Mouse (Mus musculus) midbrain, embryonic 14.5 days (tissue): ENCODE data around the gene Nans. TPM values are rescaled to one million over a fixed set of nuclear protein-coding genes. Genes with fewer than 3 reads are reported as not detected.

ENCODE experiments used
- ATAC-seq: fragments of 200-750 bp; cut with Nextera tagmentation; 2 replicates; pipeline ENCODE4 v1.8.0; 2017; ENCODE audit warnings: moderate number of reproducible peaks, moderate library complexity; ENCODE audit not compliant: low FRiP score, low TSS enrichment
- DNase-seq: peaks from one replicate; pipeline ENCODE4 v3.0.0-alpha.2; 2015
- H3K27ac ChIP-seq: fragments of 300-500 bp; sonication (generic); replicated peaks from 2 replicates; pipeline ENCODE4 v1.5.1; 2014; ENCODE audit warnings: mild to moderate bottlenecking, low read depth, low read length, moderate library complexity
- H3K27me3 ChIP-seq: fragments of 300-500 bp; sonication (generic); 2 replicates; pipeline ENCODE4 v1.6.1; 2014; ENCODE audit warnings: low read length, control low read depth, mixed read lengths; ENCODE audit not compliant: control insufficient read depth, insufficient read depth
- H3K36me3 ChIP-seq: fragments of 300-500 bp; sonication (generic); 2 replicates; pipeline ENCODE4 v1.6.1; 2014; ENCODE audit warnings: low read length, control low read depth; ENCODE audit not compliant: control insufficient read depth, insufficient read depth
- H3K4me1 ChIP-seq: fragments of 300-500 bp; sonication (generic); 2 replicates; pipeline ENCODE4 v1.6.1; 2014; ENCODE audit warnings: mild to moderate bottlenecking, antibody characterized with exemption, low read length, control low read depth; ENCODE audit not compliant: control insufficient read depth, insufficient read depth
- H3K4me2 ChIP-seq: fragments of 300-500 bp; sonication (generic); 2 replicates; pipeline ENCODE4 v1.6.1; 2014; ENCODE audit warnings: mild to moderate bottlenecking, low read length, moderate library complexity
- H3K4me3 ChIP-seq: fragments of 300-500 bp; sonication (generic); replicated peaks from 2 replicates; pipeline ENCODE4 v1.5.1; 2014; ENCODE audit warnings: low read depth, low read length
- H3K9ac ChIP-seq: fragments of 300-500 bp; sonication (generic); replicated peaks from 2 replicates; pipeline ENCODE4 v1.6.1; 2014; ENCODE audit warnings: mild to moderate bottlenecking, low read length, moderate library complexity
- H3K9me3 ChIP-seq: fragments of 300-500 bp; sonication (generic); 2 replicates; pipeline ENCODE4 v1.6.1; 2016; ENCODE audit warnings: low read length, control low read depth, mixed read lengths; ENCODE audit not compliant: control insufficient read depth
- WGBS: fragments of 180-500 bp; shearing (Covaris S2); extraction: QIAGEN DNeasy Blood & Tissue Kit; methylation state at CpG from one replicate; pipeline ENCODE4 v1.1.7; 2014; 5-methylcytosine and 5-hydroxymethylcytosine counted together
- polyA plus RNA-seq: library from polyadenylated mRNA; unstranded; fragments of >200 nt; fragmentation: Nextera tagmentation; extraction: Ambion mirVana; gene quantifications from 2 replicates; pipeline ENCODE4 v1.2.1, GENCODE M21; 2014

The Nans gene
- polyA plus RNA-seq, 1 experiment from 2014 or later = 47.3 TPM

GRCm38 (mm10) chr4:46535094-46535830, 46.2 kb downstream of the Nans start:
- Histone ChIP-seq H3K4me1 (0 out of 2 replicates have a peak, but pooled peaks cover 2% of the 10 kb centered on the region), H3K36me3 (no peaks in the 10 kb centered on the region), H3K4me3 (peak overlapping the region; percentile 36), H3K4me2 (peak overlapping the region; percentile 60), H3K9me3 (no peaks in the 10 kb centered on the region), H3K9ac (peak overlapping the region; percentile 50), H3K27me3 (peaks cover 36% of the 10 kb centered on the region), H3K27ac (no peak overlapping the region)
- 10% methylated on average over 16 of the region's 16 CpGs for WGBS
- ATAC-seq (no peak), DNase-seq (no peak)

- Histone ChIP-seq H3K4me3 (peak within 1 kb of the TSS; percentile 36), H3K4me1 (0 out of 2 replicates have a peak, but pooled peaks cover 2% of the 10 kb centered on the region), H3K36me3 (no peaks in the 10 kb centered on the region), H3K9ac (peak within 1 kb of the TSS; percentile 50), H3K27ac (no peak within 1 kb of the TSS), H3K27me3 (peaks cover 36% of the 10 kb centered on the region), H3K9me3 (no peaks in the 10 kb centered on the region), H3K4me2 (peak within 1 kb of the TSS; percentile 60)
- DNase-seq (peak; percentile 55), ATAC-seq (peak; percentile 37; the same call in 1 of the 2 replicates)
- WGBS = under 1% methylated on average over 46 of the region's 46 CpGs
Measured at GRCm38 (mm10) chr4:46535840-46536361, 46.9 kb downstream of the Nans start, which contains the start of gene Trim14. Trim14 (minus strand) TSS chr4:46536141.

- no peak overlapping the region for H3K9ac ChIP-seq
- H3K36me3 ChIP-seq = no peaks in the 10 kb centered on the region
- 0 out of 2 replicates have a peak, but pooled peaks cover 2% of the 10 kb centered on the region for H3K4me1 ChIP-seq
- DNase-seq = no peak
- no peak overlapping the region for H3K4me2 ChIP-seq
- H3K9me3 ChIP-seq = no peaks in the 10 kb centered on the region
- peaks cover 29% of the 10 kb centered on the region for H3K27me3 ChIP-seq
- H3K27ac ChIP-seq = no peak overlapping the region
- WGBS = 72% methylated on average over 9 of the region's 9 CpGs
- ATAC-seq = no peak
- H3K4me3 ChIP-seq = no peak overlapping the region
Measured at GRCm38 (mm10) chr4:46539167-46539566, 50.1 kb downstream of the Nans start.

- Histone ChIP-seq H3K27ac (no peak overlapping the region), H3K9ac (no peak overlapping the region)
Measured at GRCm38 (mm10) chr4:46541707-46542106, 52.7 kb downstream of the Nans start.

GRCm38 (mm10) chr4:46543366-46544050, 54.5 kb downstream of the Nans start:
- no peak for ATAC-seq
- no peak for DNase-seq
- H3K36me3 ChIP-seq = 0 out of 2 replicates have a peak, but pooled peaks cover 3% of the 10 kb centered on the region
- H3K27me3 ChIP-seq = no peaks in the 10 kb centered on the region
- H3K27ac ChIP-seq = no peak overlapping the region
- no peak overlapping the region for H3K9ac ChIP-seq
- no peak overlapping the region for H3K4me3 ChIP-seq
- no peaks in the 10 kb centered on the region for H3K9me3 ChIP-seq
- WGBS = 92% methylated on average over 13 of the region's 13 CpGs
- no peaks in the 10 kb centered on the region for H3K4me1 ChIP-seq
- H3K4me2 ChIP-seq = no peak overlapping the region

More at GRCm38 (mm10) chr4:46541707-46542106, 52.7 kb downstream of the Nans start:
- H3K9me3 ChIP-seq = no peaks in the 10 kb centered on the region
- H3K4me2 ChIP-seq = no peak overlapping the region
- 34% methylated on average over 9 of the region's 9 CpGs for WGBS
- DNase-seq (no peak), ATAC-seq (no peak)
- H3K27me3 ChIP-seq = peaks cover 4% of the 10 kb centered on the region
- H3K36me3 ChIP-seq = 0 out of 2 replicates have a peak, but pooled peaks cover 3% of the 10 kb centered on the region
- no peak overlapping the region for H3K4me3 ChIP-seq
- H3K4me1 ChIP-seq = no peaks in the 10 kb centered on the region

GRCm38 (mm10) chr4:46544313-46544712, 55.3 kb downstream of the Nans start:
- H3K4me3 ChIP-seq = no peak overlapping the region
- no peaks in the 10 kb centered on the region for H3K4me1 ChIP-seq
- no peaks in the 10 kb centered on the region for H3K9me3 ChIP-seq
- DNase-seq = no peak
- no peak for ATAC-seq
- 0 out of 2 replicates have a peak, but pooled peaks cover 3% of the 10 kb centered on the region for H3K36me3 ChIP-seq
- H3K27ac ChIP-seq = no peak overlapping the region
- no peak overlapping the region for H3K9ac ChIP-seq
- WGBS = 38% methylated on average over 1 of the region's 1 CpGs
- no peak overlapping the region for H3K4me2 ChIP-seq
- H3K27me3 ChIP-seq = no peaks in the 10 kb centered on the region

- ATAC-seq (no peak), DNase-seq (no peak)
- 25% methylated on average over 9 of the region's 9 CpGs for WGBS
Measured at GRCm38 (mm10) chr4:46545498-46545897, 56.5 kb downstream of the Nans start.

GRCm38 (mm10) chr4:46546709-46547108, 57.7 kb downstream of the Nans start:
- Histone ChIP-seq H3K4me2 (no peak overlapping the region), H3K27me3 (no peaks in the 10 kb centered on the region), H3K4me1 (no peaks in the 10 kb centered on the region), H3K36me3 (0 out of 2 replicates have a peak, but pooled peaks cover 3% of the 10 kb centered on the region), H3K27ac (no peak overlapping the region), H3K9ac (no peak overlapping the region), H3K9me3 (no peaks in the 10 kb centered on the region), H3K4me3 (no peak overlapping the region)
- ATAC-seq = no peak
- 29% methylated on average over 6 of the region's 6 CpGs for WGBS
- DNase-seq = no peak

More at GRCm38 (mm10) chr4:46545498-46545897, 56.5 kb downstream of the Nans start:
- no peak overlapping the region for H3K9ac ChIP-seq
- no peaks in the 10 kb centered on the region for H3K9me3 ChIP-seq
- H3K36me3 ChIP-seq = 0 out of 2 replicates have a peak, but pooled peaks cover 3% of the 10 kb centered on the region
- no peak overlapping the region for H3K27ac ChIP-seq
- H3K27me3 ChIP-seq = no peaks in the 10 kb centered on the region
- H3K4me3 ChIP-seq = no peak overlapping the region
- H3K4me2 ChIP-seq = no peak overlapping the region
- no peaks in the 10 kb centered on the region for H3K4me1 ChIP-seq
